Mouse (Mus musculus) bone marrow macrophage, adult 2 months (primary cell): Measurements from ENCODE around the gene Slc15a4. TPM values are rescaled to one million over a fixed set of nuclear protein-coding genes. Genes with fewer than 3 reads are reported as not detected.

Experiments used
- H3K27ac ChIP-seq: 2 replicates; pipeline ENCODE4 v1.5.1; 2012; ENCODE audit warnings: low read depth, low read length; ENCODE audit not compliant: insufficient read depth
- H3K4me1 ChIP-seq: 2 replicates; pipeline ENCODE4 v1.6.1; 2012; ENCODE audit warnings: low read length; ENCODE audit not compliant: control insufficient read depth, insufficient read depth
- H3K4me3 ChIP-seq: 2 replicates; pipeline ENCODE4 v1.5.1; 2012; ENCODE audit warnings: mild to moderate bottlenecking, low read length, moderate library complexity; ENCODE audit not compliant: insufficient read depth
- CTCF ChIP-seq: IDR thresholded peaks from 2 replicates; pipeline ENCODE4 v1.5.1; 2012; ENCODE audit warnings: low read depth, mild to moderate bottlenecking, low read length, moderate library complexity
- POLR2A ChIP-seq: IDR thresholded peaks from 2 replicates; pipeline ENCODE4 v1.6.1; 2012; ENCODE audit warnings: mild to moderate bottlenecking, low read depth, low read length, borderline replicate concordance
- polyA plus RNA-seq: library from polyadenylated mRNA; stranded (reverse); fragments of >200 nt; gene quantifications from 2 replicates; pipeline ENCODE4 v1.2.4, GENCODE M21; 2012; ENCODE audit not compliant: missing spikeins, insufficient read depth, insufficient read length

The Slc15a4 gene
- 91.2 and 93.3 TPM in 2 replicates for polyA plus RNA-seq

DNA sequence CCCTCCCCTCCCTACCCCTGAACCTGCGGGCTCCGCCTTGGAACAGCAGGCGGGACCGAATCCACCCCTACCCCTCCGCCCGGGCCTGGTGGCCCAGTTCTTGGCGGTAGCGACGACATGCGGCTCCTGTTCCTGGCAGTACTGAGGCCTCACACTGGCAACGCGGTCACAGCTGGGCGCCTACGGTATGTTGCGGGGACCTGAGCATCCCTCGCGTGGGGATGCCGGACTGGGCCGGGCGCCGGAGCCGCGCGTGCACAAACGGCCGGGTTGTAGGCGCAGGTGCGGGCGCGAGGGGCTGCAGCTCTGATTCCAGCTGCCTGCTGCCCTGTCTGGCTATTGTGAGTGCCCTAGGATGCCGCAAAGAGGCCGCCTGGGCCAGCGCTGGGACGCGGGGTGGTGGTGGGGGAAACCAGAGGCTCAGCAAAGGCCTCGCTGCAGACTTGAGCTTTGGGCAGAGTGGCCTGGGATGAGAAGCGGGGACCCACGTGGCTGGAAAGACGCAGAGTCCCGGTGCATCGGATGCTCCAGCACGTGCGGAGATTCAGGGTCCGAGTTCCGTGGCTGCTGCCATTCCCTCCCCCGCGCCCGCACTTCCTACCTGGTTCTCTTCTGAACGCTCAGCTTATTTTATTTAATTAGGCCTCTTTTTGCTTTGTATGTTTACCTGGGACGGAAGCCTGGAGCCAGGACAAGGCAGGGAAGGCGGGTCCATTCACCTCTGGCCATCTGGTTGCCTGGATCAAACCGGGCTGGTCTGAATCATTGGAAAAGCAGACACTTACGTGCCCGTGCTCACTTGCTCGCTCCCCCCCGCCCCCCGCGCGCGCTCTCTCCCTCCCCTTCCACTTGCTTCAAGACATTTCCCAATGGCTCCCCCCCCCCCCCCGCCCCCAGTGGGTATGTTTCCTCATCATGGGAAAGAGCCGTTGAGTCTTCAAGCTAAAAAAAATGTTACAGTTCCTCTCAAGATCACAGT is at the start of gene Slc15a4, which contains the start of gene Glt1d1:
Gene Slc15a4, minus strand, starts transcription at position 731 of the 979 bp plus-strand sequence.
Gene Glt1d1, plus strand, starts transcription at position 96 of the 979 bp plus-strand sequence.
- H3K4me1 ChIP-seq: 0 out of 2 replicates have a peak, but pooled peaks cover 2% of the 10 kb centered on the region
- no peak within 1 kb of the TSS for H3K27ac ChIP-seq
- H3K4me3 ChIP-seq: peak within 1 kb of the TSS; percentile 38
- TF ChIP-seq CTCF (no peak), POLR2A (no peak)

DNA sequence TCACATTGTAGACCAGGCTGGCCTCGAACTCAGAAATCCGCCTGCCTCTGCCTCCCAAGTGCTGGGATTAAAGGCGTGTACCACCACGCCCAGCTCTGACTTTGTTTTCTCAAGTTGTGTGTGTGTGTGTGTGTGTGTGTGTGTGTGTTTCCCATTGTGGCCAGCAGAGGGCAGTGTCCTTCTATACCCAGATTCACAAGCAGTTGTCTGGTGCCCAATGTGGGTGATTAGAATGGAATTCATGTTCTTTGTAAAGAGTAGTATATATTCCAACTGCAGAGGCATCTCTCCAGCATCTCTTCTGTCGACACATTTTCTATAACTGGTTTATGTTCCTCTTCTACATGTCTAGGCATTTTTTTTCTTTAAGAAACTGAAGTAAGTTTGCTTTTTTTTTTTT is 45.8 kb upstream of the Slc15a4 start:
- no peak for TF ChIP-seq CTCF
- no peak for TF ChIP-seq POLR2A

DNA sequence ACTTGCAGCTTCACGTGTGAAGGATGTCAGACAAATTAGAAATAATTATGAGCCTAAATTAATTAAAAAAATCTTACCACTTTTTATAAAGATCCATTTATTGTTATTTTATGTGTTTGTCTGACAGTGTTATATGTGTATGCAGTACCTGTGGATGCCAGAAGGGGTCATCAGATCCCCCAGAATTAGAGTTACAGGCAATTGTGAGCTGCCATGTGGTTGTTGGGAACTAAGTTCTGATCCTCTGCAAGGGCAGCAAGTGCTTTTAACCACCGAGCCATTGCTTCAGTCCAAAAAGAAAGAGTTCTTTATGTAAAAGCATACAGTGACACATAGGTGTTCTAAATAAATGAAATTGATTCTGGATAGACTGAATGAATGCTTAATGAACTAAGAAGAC is 44.9 kb upstream of the Slc15a4 start:
- TF ChIP-seq POLR2A (no peak), CTCF (no peak)
- Histone ChIP-seq H3K4me1 (no peaks in the 10 kb centered on the region), H3K4me3 (no peak overlapping the region), H3K27ac (no peak overlapping the region)

More for the DNA sequence above, 45.8 kb upstream of the Slc15a4 start:
- Histone ChIP-seq H3K27ac (no peak overlapping the region), H3K4me1 (no peaks in the 10 kb centered on the region), H3K4me3 (no peak overlapping the region)

DNA sequence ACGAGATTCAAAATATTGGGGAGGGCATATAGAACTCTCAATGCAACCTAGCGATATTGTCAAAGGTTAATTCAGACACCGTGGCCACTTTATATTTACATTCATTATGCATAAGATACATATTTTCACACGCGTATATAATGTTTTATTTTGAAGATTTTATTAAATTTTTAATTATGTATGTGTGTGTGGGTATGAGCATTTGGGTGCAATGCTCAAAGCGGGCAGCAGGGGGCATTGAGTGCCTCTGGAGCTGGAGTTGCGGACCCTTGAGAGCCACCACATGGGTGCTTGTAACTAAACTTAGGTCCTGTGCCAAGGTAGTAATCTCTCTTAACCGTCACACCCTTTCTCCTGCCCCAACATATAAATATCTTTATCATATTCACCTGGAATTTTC is 41.2 kb upstream of the Slc15a4 start:
- Histone ChIP-seq H3K4me1 (no peaks in the 10 kb centered on the region), H3K27ac (no peak overlapping the region), H3K4me3 (no peak overlapping the region)
- no peak for TF ChIP-seq POLR2A
- no peak for TF ChIP-seq CTCF

DNA sequence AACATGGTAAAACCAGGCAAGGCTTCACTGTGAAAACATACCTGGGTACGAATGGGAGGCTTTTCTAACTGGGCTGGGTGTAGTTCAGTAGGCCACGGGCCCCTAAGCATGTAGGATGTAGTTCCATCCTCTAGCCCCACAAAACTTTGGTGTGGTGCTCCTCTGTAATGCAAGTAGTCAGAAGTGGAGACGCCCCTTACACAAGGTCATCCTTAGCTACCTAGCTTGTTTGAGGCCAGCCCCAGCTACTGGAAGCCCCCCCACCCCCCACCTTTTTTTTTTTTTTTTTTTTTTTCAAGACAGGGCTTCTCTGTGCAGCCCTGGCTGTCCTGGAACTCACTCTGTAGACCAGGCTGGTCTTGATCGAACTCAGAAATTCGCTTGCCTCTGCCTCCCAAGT is 28.3 kb upstream of the Slc15a4 start:
- Histone ChIP-seq H3K4me3 (no peak overlapping the region), H3K4me1 (no peaks in the 10 kb centered on the region), H3K27ac (no peak overlapping the region)
- TF ChIP-seq POLR2A (no peak), CTCF (no peak)

DNA sequence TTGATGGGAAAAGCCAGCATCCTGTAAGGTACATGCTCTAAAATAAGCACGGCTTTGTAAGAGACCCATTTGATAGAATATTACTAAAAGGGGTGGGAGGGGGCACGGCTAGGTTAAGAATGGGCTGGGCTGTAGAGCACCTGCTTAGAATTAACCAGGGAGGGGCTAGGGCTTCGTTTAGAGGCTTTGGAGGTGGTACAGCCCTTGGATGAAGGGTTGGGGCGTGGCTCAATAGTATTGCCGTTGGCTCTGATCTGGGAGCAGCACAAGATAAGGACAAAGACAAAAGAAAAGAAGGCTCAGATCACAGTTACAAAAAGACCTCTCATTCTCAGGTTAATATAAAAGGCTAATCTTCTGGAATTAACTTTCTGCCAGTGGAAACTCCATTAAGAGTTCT is 27.6 kb upstream of the Slc15a4 start:
- Histone ChIP-seq H3K4me1 (no peaks in the 10 kb centered on the region), H3K4me3 (no peak overlapping the region), H3K27ac (no peak overlapping the region)
- TF ChIP-seq POLR2A: no peak
- no peak for TF ChIP-seq CTCF

DNA sequence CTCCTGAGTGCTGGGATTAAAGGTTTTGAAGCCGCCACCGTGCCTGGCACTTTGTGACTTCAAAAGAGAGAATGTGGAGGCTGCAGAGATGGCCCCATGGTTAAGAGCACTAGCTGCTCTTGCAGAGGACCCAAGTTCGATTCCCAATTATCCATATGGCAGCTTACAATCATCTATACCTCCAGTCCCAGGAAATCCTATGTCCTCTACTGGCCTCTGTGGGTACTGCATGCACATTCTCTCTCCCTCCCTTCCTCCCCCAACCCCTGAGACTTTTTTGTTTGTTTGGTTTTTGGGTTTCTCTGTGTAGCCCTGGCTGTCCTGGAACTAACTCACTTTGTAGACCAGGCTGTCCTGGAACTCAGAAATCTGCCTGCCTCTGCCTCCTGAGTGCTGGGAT is 26.6 kb upstream of the Slc15a4 start:
- H3K4me1 ChIP-seq: no peaks in the 10 kb centered on the region
- H3K4me3 ChIP-seq: no peak overlapping the region
- no peak for TF ChIP-seq POLR2A
- TF ChIP-seq CTCF: no peak
- H3K27ac ChIP-seq: no peak overlapping the region

DNA sequence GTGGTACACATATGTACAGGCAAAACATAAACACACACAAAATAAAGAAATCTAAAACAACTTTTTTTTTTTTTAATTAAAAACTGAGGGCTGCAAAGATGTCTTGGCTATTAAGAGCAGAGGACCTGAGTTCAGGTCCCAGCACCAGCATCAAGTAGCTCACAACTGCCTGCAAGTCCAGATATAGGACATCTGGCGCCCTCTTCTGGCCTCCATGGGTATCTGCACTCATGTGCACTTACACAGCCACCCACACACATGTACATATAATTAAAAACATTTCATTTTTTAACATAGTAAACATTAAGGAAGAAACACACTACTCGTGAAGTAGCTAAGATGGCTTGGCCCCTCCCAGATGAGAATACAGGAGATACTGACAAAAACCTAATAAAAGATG is 25.6 kb upstream of the Slc15a4 start:
- TF ChIP-seq POLR2A (no peak), CTCF (no peak)
- H3K4me1 ChIP-seq: no peaks in the 10 kb centered on the region
- no peak overlapping the region for H3K27ac ChIP-seq
- H3K4me3 ChIP-seq: no peak overlapping the region

DNA sequence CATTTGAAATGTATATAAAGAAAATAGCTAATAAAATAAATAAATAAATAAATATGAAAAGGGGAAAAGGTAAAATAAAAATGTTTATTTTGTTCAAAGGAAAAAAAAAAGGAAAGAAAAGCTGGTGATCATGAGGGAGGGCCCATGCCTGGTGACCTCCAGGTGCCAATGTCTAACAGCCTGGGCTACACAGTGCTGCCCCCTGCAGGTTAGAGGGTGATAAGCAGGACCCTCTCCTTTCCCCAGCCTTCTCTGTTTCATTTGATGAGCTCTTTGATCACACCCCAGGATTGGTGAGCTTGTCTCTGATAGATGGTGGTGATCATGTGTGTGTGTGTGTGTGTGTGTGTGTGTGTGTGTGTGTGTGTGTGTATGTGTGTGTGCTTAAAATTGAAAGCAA is 16.4 kb upstream of the Slc15a4 start:
- TF ChIP-seq POLR2A (no peak), CTCF (0 out of 2 replicates have a peak, but pooled peaks have one; percentile 13)
- H3K4me3 ChIP-seq: no peak overlapping the region
- no peaks in the 10 kb centered on the region for H3K4me1 ChIP-seq
- no peak overlapping the region for H3K27ac ChIP-seq

DNA sequence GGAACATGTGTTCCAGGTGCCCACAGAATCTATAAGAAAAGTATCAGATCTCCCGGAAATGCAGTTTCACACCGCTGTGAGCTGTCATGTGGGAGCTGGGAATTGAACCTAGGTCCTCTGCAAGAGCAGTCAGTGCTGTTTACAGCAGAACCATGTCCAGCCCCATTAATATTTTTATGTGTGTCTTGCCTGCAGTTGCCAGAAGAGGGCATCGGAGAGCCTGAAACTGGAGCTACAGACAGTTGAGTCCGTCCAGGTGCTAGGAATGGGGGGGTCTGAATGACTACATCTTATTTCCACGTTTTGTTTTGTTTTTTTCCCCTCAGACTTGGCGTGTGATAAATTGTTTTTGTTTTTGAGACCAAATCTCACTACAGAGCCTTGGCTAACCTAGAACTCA is 15.3 kb upstream of the Slc15a4 start:
- Histone ChIP-seq H3K4me3 (no peak overlapping the region), H3K27ac (no peak overlapping the region), H3K4me1 (no peaks in the 10 kb centered on the region)
- TF ChIP-seq CTCF (no peak), POLR2A (no peak)
